In the genomic region with DNA sequence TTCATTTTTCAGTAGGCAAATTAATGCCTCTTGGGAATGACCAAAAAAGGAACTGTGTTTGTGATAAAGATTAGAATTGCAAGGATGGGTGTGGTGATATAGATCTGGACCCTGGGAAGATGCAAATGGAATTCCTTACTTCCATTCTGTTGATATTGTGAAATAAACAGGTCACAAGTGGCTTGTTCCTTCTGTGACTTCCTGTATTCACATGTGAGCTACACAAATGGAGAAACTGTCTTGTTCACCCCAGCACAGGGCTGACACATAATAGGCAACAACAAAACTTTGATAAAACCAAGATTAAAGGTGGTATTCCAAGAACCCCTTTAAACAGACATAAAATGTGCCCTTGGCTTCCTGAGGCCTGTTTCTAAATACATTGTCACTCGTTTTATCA, we compare ENCODE assay signal across 23 mouse cellular contexts. TPM values are rescaled to one million over a fixed set of nuclear protein-coding genes. Genes with fewer than 3 reads are reported as not detected.
A peak's percentile ranks its signal among the peaks of the same experiment; 100 is the strongest.
DNase-seq lines count a peak whose midpoint lies in the region; ATAC-seq lines count a peak whose summit lies in the region.
"Had no signal": no experiment of that assay in that cellular context is flagged by ENCODE, and none has a peak within 500 bp of the region (broad histone marks: within the 10 kb centered on the region; RNA-seq: fewer than 3 reads in every experiment).

No protein-coding gene starts in this region.

- peak; percentile 77 for ATAC-seq in granulocyte monocyte progenitor cell, adult 5-6 weeks (replicated peaks; ENCODE audit: poor library complexity, severe bottlenecking)
- ATAC-seq in megakaryocyte progenitor cell, adult 5-6 weeks (replicated peaks; ENCODE audit: poor library complexity), result peak; percentile 79
- ATAC-seq in intestine, embryonic 16.5 days, result no peak
- ATAC-seq in midbrain, embryonic 14.5 days (ENCODE audit: low FRiP score, low TSS enrichment), result no peak
- ATAC-seq: forebrain, embryonic 13.5 days; forebrain, embryonic 16.5 days had no signal

- H3K4me2 ChIP-seq in intestine, embryonic 16.5 days (ENCODE audit: low read depth, low read length), result no peak overlapping the region
- H3K4me2 ChIP-seq in midbrain, embryonic 14.5 days (ENCODE audit: low read length), result no peak overlapping the region
- H3K4me2 ChIP-seq: embryonic facial prominence, embryonic 13.5 days; embryonic facial prominence, embryonic 15.5 days; forebrain, embryonic 13.5 days had no signal

- H3K4me3 ChIP-seq in intestine, embryonic 16.5 days (ENCODE audit: low read length), result no peak overlapping the region
- H3K4me3 ChIP-seq in midbrain, embryonic 14.5 days (replicated peaks; ENCODE audit: low read depth, low read length), result no peak overlapping the region
- H3K4me3 ChIP-seq: embryonic facial prominence, embryonic 13.5 days; embryonic facial prominence, embryonic 15.5 days; erythroblast, embryonic 14.5 days; forebrain, embryonic 10.5 days; forebrain, embryonic 13.5 days had no signal

- no peaks in the 10 kb centered on the region for H3K27me3 ChIP-seq in intestine, embryonic 16.5 days (replicated peaks; ENCODE audit: control insufficient read depth, insufficient read depth, low read length)
- no peaks in the 10 kb centered on the region for H3K27me3 ChIP-seq in midbrain, embryonic 14.5 days (ENCODE audit: control insufficient read depth, insufficient read depth, low read length)
- H3K27me3 ChIP-seq: embryonic facial prominence, embryonic 13.5 days; embryonic facial prominence, embryonic 15.5 days; forebrain, embryonic 13.5 days had no signal

- peak; percentile 6 for DNase-seq in heart, adult 11 months
- no peak for DNase-seq in heart, adult 18-20 months
- no peak for DNase-seq in midbrain, embryonic 14.5 days
- DNase-seq in adrenal gland, adult 18-20 months (ENCODE audit: low spot score in 2 of 2), result no peak
- DNase-seq: adrenal gland, adult 8-10 months; adrenal gland, postnatal 14 days; adrenal gland, postnatal 36 days; cerebellum, adult 11 months; cerebellum, adult 18-20 months; cerebellum, adult 8-10 months; cerebellum, adult 9-11 months; cerebellum, postnatal 14 days; cerebellum, postnatal 36 days; embryo, embryonic 11 days had no signal

- 51% methylated on average over 1 of the region's 1 CpGs for WGBS in intestine, embryonic 16.5 days
- 60% methylated on average over 1 of the region's 1 CpGs for WGBS in midbrain, embryonic 14.5 days

- H3K9me3 ChIP-seq in intestine, embryonic 16.5 days (ENCODE audit: control insufficient read depth, low read length), result no peaks in the 10 kb centered on the region
- no peaks in the 10 kb centered on the region for H3K9me3 ChIP-seq in midbrain, embryonic 14.5 days (ENCODE audit: control insufficient read depth, low read length)
- H3K9me3 ChIP-seq: embryonic facial prominence, embryonic 13.5 days; embryonic facial prominence, embryonic 15.5 days; forebrain, embryonic 10.5 days; forebrain, embryonic 13.5 days had no signal

- 0 out of 2 replicates have a peak, but pooled peaks cover 7% of the 10 kb centered on the region for H3K36me3 ChIP-seq in intestine, embryonic 16.5 days (ENCODE audit: control insufficient read depth, insufficient read depth, low read length)
- peaks cover 6% of the 10 kb centered on the region for H3K36me3 ChIP-seq in midbrain, embryonic 14.5 days (ENCODE audit: control insufficient read depth, insufficient read depth, low read length)

- H3K4me1 ChIP-seq in intestine, embryonic 16.5 days (ENCODE audit: control insufficient read depth, insufficient read depth, low read length), result no peaks in the 10 kb centered on the region
- no peaks in the 10 kb centered on the region for H3K4me1 ChIP-seq in midbrain, embryonic 14.5 days (ENCODE audit: control insufficient read depth, insufficient read depth, low read length)
- H3K4me1 ChIP-seq: embryonic facial prominence, embryonic 13.5 days; embryonic facial prominence, embryonic 15.5 days; forebrain, embryonic 10.5 days; forebrain, embryonic 13.5 days had no signal

- H3K9ac ChIP-seq in intestine, embryonic 16.5 days (ENCODE audit: low read depth, low read length), result no peak overlapping the region
- H3K9ac ChIP-seq in midbrain, embryonic 14.5 days (replicated peaks; ENCODE audit: low read length), result no peak overlapping the region
- H3K9ac ChIP-seq: embryonic facial prominence, embryonic 13.5 days; embryonic facial prominence, embryonic 15.5 days; forebrain, embryonic 13.5 days had no signal

- H3K27ac ChIP-seq in intestine, embryonic 16.5 days (ENCODE audit: low read length), result no peak overlapping the region
- no peak overlapping the region for H3K27ac ChIP-seq in midbrain, embryonic 14.5 days (replicated peaks; ENCODE audit: low read depth, low read length)
- H3K27ac ChIP-seq: embryonic facial prominence, embryonic 13.5 days; embryonic facial prominence, embryonic 15.5 days; forebrain, embryonic 10.5 days; forebrain, embryonic 13.5 days had no signal

RNA-seq across cellular contexts. Expression of a gene that starts 15.9 kb away (rescaled TPM):
- total RNA-seq in heart, adult 18-20 months (2021), result 10 to 100 TPM; 97.2 to 99.2 TPM
- total RNA-seq in granulocyte monocyte progenitor cell, adult 5-6 weeks (2014; fragmentation: Nextera tagmentation), result 39.1 and 46.5 TPM in 2 replicates
- 35.2 and 42.3 TPM in 2 replicates for total RNA-seq in granulocyte monocyte progenitor cell, adult 5-6 weeks (2017)
- total RNA-seq in megakaryocyte progenitor cell, adult 5-6 weeks (2015), result 35.3 and 40.5 TPM in 2 replicates
- 42.1 and 50.8 TPM in 2 replicates for total RNA-seq in megakaryocyte progenitor cell, adult 5-6 weeks (2017)
- 3.3 and 3.8 TPM in 2 replicates for polyA plus RNA-seq in intestine, embryonic 16.5 days (2015; fragmentation: Nextera tagmentation; extraction: Ambion mirVana)
- 6.7 and 8.0 TPM in 2 replicates for polyA plus RNA-seq in midbrain, embryonic 14.5 days (2014; fragmentation: Nextera tagmentation; extraction: Ambion mirVana)
- total RNA-seq in adrenal gland, adult 18-20 months (2021), result 10 to 100 TPM; 61.3 to 90.1 TPM

RNA-seq across cellular contexts. Expression of a gene that starts 37.7 kb away (rescaled TPM):
- 10 to 100 TPM; 24.7 to 27.3 TPM for total RNA-seq in heart, adult 18-20 months (2021)
- 33.2 and 43.7 TPM in 2 replicates for total RNA-seq in granulocyte monocyte progenitor cell, adult 5-6 weeks (2014; fragmentation: Nextera tagmentation)
- total RNA-seq in granulocyte monocyte progenitor cell, adult 5-6 weeks (2017), result 12.6 and 12.8 TPM in 2 replicates
- total RNA-seq in megakaryocyte progenitor cell, adult 5-6 weeks (2015), result 40.1 and 41.7 TPM in 2 replicates
- total RNA-seq in megakaryocyte progenitor cell, adult 5-6 weeks (2017), result 11.6 and 12.0 TPM in 2 replicates
- polyA plus RNA-seq in intestine, embryonic 16.5 days (2015; fragmentation: Nextera tagmentation; extraction: Ambion mirVana), result 17.3 and 18.8 TPM in 2 replicates
- 19.1 and 23.1 TPM in 2 replicates for polyA plus RNA-seq in midbrain, embryonic 14.5 days (2014; fragmentation: Nextera tagmentation; extraction: Ambion mirVana)
- total RNA-seq in adrenal gland, adult 18-20 months (2021), result 10 to 100 TPM; 28.0 to 28.5 TPM

Comparison
In these comparisons a context has a peak if more than half of its experiments do, and no peak if none do; other contexts are left out.
1. ATAC-seq: peak in granulocyte monocyte progenitor cell, adult 5-6 weeks (single experiment) and megakaryocyte progenitor cell, adult 5-6 weeks (single experiment); none in intestine, embryonic 16.5 days (single experiment) and midbrain, embryonic 14.5 days (single experiment).